Mouse (Mus musculus): ENCODE measurements around the gene Crhr2.

DNA sequence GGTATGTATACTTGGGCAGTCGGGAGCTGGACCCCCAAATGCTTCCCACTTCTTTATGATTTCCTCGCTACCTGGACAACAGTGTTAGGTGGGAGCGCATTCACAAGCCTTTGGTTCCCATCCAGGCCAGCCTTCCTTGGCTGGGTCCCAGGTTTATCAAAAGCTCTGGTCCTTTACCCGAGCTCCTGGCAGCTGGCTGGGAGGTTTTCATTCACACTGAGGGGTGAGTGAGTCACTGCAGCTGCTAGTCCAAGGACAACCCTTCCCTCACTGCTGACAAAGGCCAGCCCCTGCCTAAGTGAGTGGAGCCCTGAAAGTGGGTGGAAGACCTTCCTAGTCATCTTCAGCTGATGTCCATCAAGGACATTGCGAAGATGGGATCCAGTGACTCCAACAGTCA, 34.8 kb downstream of the Crhr2 start:
- no peak for TF ChIP-seq ZC3H11A (IDR thresholded peaks at IDR 0.05; ENCODE audit: borderline replicate concordance, low read depth, low read length)
- TF ChIP-seq ZNF384 (IDR thresholded peaks at IDR 0.05; ENCODE audit: low read depth, low read length): no peak
- TF ChIP-seq CHD2 (IDR thresholded peaks at IDR 0.05; ENCODE audit: low read depth, low read length): no peak
- no peak for TF ChIP-seq HCFC1 (IDR thresholded peaks at IDR 0.05; ENCODE audit: borderline replicate concordance, insufficient read depth, low read length)
- TF ChIP-seq MAFK (IDR thresholded peaks at IDR 0.05; ENCODE audit: insufficient read depth, low read depth, low read length): no peak
